Mouse (Mus musculus) C2C12 (cell line): ENCODE results near the gene Ddhd1. TPM values are rescaled to one million over a fixed set of nuclear protein-coding genes. Genes with fewer than 3 reads are reported as not detected.

ENCODE experiments used
- H3K27me3 ChIP-seq: one replicate; pipeline ENCODE4 v1.6.1; 2011; ENCODE audit not compliant: control insufficient read depth, insufficient read depth, insufficient read length
- H3K36me3 ChIP-seq: one replicate; pipeline ENCODE4 v1.6.1; 2011; ENCODE audit not compliant: control insufficient read depth, insufficient read depth
- H3K4me3 ChIP-seq: one replicate; pipeline ENCODE4 v1.5.1; 2011; ENCODE audit warnings: mild to moderate bottlenecking, control low read depth; ENCODE audit not compliant: poor library complexity, insufficient read depth, severe bottlenecking
- H3K79me2 ChIP-seq: one replicate; pipeline ENCODE4 v1.6.1; 2011; ENCODE audit not compliant: control insufficient read depth, insufficient read depth
- H3K79me3 ChIP-seq: one replicate; pipeline ENCODE4 v1.6.1; 2011; ENCODE audit warnings: low read depth, control low read depth
- H3ac ChIP-seq: one replicate; pipeline ENCODE3; 2011; ENCODE audit warnings: low read depth; ENCODE audit not compliant: control insufficient read depth, insufficient read length
- CEBPB ChIP-seq: IDR thresholded peaks from one replicate; pipeline ENCODE4 v1.6.1; 2011; ENCODE audit warnings: low read depth, mild to moderate bottlenecking, control low read depth, moderate library complexity
- CTCF ChIP-seq: IDR thresholded peaks from one replicate; pipeline ENCODE4 v1.5.1; 2011; ENCODE audit not compliant: control insufficient read depth, insufficient read depth, insufficient read length
- FOSL1 ChIP-seq: IDR thresholded peaks from one replicate; pipeline ENCODE4 v1.8.0; 2011; ENCODE audit warnings: mild to moderate bottlenecking, low read length; ENCODE audit not compliant: poor library complexity, insufficient read depth, severe bottlenecking
- MAX ChIP-seq: IDR thresholded peaks from one replicate; pipeline ENCODE4 v1.6.1; 2011; ENCODE audit warnings: mild to moderate bottlenecking, control low read depth
- MYOD1 ChIP-seq: IDR thresholded peaks from one replicate; pipeline ENCODE4 v1.6.1; 2011; ENCODE audit warnings: low read depth; ENCODE audit not compliant: control insufficient read depth, insufficient read length
- MYOG ChIP-seq: IDR thresholded peaks from one replicate; pipeline ENCODE4 v1.6.1; 2011; ENCODE audit not compliant: control insufficient read depth, insufficient read length; ENCODE audit errors: extremely low read depth
- USF1 ChIP-seq: IDR thresholded peaks from one replicate; pipeline ENCODE4 v1.6.1; 2011; ENCODE audit warnings: low read depth, mild to moderate bottlenecking, control low read depth, moderate library complexity
- polyA plus RNA-seq: library from polyadenylated mRNA; unstranded; fragments of >200 nt; fragmentation: generic; extraction: Trizol; gene quantifications from one replicate; pipeline ENCODE4 v1.2.1, GENCODE M21; 2012; ENCODE audit warnings: missing spikeins

Gene Ddhd1
- polyA plus RNA-seq, 1 experiment, result 6.4 TPM

- TF ChIP-seq MYOD1 (no peak), CTCF (no peak), MYOG (no peak), USF1 (no peak), CEBPB (no peak), MAX (no peak), FOSL1 (no peak)
- peaks cover 13% of the 10 kb centered on the region for H3K79me2 ChIP-seq
- H3K4me3 ChIP-seq, result no peak overlapping the region
- peaks cover 3% of the 10 kb centered on the region for H3K79me3 ChIP-seq
- no peaks in the 10 kb centered on the region for H3K27me3 ChIP-seq
- H3ac ChIP-seq, result no peak overlapping the region
- H3K36me3 ChIP-seq, result no peaks in the 10 kb centered on the region
Observed at GRCm38 (mm10) chr14:45632756-45633537, 25.0 kb downstream of the Ddhd1 start.

GRCm38 (mm10) chr14:45630544-45630943, 27.4 kb downstream of the Ddhd1 start:
- Histone ChIP-seq H3K79me2 (no peaks in the 10 kb centered on the region), H3K4me3 (no peak overlapping the region), H3ac (no peak overlapping the region), H3K36me3 (no peaks in the 10 kb centered on the region), H3K79me3 (peaks cover 2% of the 10 kb centered on the region), H3K27me3 (no peaks in the 10 kb centered on the region)
- TF ChIP-seq USF1 (no peak), FOSL1 (no peak), MAX (no peak), MYOD1 (no peak), MYOG (no peak), CTCF (no peak), CEBPB (no peak)

- Histone ChIP-seq H3K79me2 (no peaks in the 10 kb centered on the region), H3K27me3 (no peaks in the 10 kb centered on the region), H3K79me3 (no peaks in the 10 kb centered on the region), H3K36me3 (no peaks in the 10 kb centered on the region), H3ac (no peak overlapping the region), H3K4me3 (no peak overlapping the region)
- TF ChIP-seq MAX, result no peak
- TF ChIP-seq MYOD1, result no peak
- no peak for TF ChIP-seq CEBPB
- no peak for TF ChIP-seq MYOG
- no peak for TF ChIP-seq CTCF
- no peak for TF ChIP-seq FOSL1
- TF ChIP-seq USF1, result no peak
Observed at GRCm38 (mm10) chr14:45629938-45630337, 28.0 kb downstream of the Ddhd1 start.

- TF ChIP-seq MAX (no peak), MYOG (no peak), CTCF (no peak), FOSL1 (no peak), CEBPB (no peak), MYOD1 (no peak), USF1 (no peak)
- Histone ChIP-seq H3K27me3 (no peaks in the 10 kb centered on the region), H3K79me3 (no peaks in the 10 kb centered on the region), H3ac (no peak overlapping the region), H3K4me3 (no peak overlapping the region), H3K36me3 (no peaks in the 10 kb centered on the region), H3K79me2 (no peaks in the 10 kb centered on the region)
Observed at GRCm38 (mm10) chr14:45618351-45618750, 39.6 kb downstream of the Ddhd1 start.

- no peak for TF ChIP-seq MAX
- no peak for TF ChIP-seq MYOG
- TF ChIP-seq CTCF, result no peak
- TF ChIP-seq FOSL1, result no peak
- TF ChIP-seq USF1, result no peak
- no peak for TF ChIP-seq CEBPB
- TF ChIP-seq MYOD1, result no peak
- peaks cover 4% of the 10 kb centered on the region for H3K36me3 ChIP-seq
- H3K4me3 ChIP-seq, result no peak overlapping the region
- H3K27me3 ChIP-seq, result no peaks in the 10 kb centered on the region
- no peaks in the 10 kb centered on the region for H3K79me2 ChIP-seq
- H3ac ChIP-seq, result no peak overlapping the region
- H3K79me3 ChIP-seq, result no peaks in the 10 kb centered on the region
Observed at GRCm38 (mm10) chr14:45616526-45616925, 41.4 kb downstream of the Ddhd1 start.
